Mouse (Mus musculus) urinary bladder, postnatal 25 days (tissue): ENCODE measurements around the gene Cnfn.
"Not testable (repeated sequence)": the region's sequence is repeated elsewhere in the genome, so short reads cannot be mapped to it uniquely, and the experiment has no call there.

Experiments used
- DNase-seq: peaks from one replicate; pipeline ENCODE4 v3.0.0; 2022; ENCODE audit warnings: low spot score

The Cnfn gene

DNA sequence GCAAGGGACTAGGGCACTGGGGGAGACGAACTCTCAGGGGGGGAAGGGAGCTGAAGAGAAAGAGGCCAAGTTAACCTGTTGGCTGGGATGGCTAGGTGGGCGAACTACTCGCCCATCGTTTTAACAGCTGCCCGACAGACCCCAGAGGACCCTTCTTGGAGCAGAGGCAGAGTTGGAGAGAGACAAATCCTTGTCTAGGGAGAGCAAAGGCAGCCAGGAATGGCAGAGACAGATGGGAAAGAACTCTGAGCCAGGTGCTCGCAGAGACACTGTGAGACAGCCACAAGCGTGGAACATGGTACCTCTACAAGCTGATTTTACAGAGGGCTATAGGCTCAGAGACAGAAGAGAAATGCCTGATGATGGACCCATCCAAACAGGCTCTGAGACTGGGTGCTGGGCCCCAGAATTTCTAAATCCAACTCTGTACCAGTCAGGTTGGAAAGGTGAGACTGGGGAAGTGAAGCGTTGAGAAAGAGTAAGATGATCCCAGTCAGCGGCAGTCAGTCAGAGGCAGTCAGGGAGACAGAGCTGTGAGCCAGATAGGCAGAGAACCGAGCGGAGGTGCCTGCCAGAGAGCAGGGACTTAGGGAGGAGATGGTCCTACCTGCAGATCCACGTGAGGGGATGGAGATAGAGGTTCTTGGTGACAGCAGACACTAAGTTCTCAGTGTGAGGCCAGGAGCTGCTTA lies at the start of gene Cnfn:
TSS of gene Cnfn (minus strand) at position 667 of the 692 bp plus-strand sequence.
- DNase-seq, result no peak

DNA sequence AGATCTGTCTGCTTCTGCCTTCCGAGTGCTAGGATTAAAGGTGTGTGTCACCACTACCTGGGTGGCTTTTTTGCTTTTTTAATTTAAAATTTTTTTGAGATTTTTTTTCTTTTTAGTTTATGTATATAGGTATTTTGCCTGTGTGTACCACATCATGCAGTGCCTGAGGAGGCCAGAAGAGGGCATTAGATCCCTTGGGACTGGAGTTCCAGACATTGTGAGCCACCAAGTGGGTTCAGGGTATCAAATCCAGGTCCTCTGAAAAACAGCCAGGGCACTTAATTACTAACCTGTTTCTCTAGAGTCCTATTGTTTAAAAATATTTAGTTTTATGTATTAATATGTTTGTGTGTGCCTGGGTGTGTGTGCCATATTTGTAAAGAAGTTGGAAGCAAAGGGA lies 48.1 kb upstream of the Cnfn start:
- no peak for DNase-seq

DNA sequence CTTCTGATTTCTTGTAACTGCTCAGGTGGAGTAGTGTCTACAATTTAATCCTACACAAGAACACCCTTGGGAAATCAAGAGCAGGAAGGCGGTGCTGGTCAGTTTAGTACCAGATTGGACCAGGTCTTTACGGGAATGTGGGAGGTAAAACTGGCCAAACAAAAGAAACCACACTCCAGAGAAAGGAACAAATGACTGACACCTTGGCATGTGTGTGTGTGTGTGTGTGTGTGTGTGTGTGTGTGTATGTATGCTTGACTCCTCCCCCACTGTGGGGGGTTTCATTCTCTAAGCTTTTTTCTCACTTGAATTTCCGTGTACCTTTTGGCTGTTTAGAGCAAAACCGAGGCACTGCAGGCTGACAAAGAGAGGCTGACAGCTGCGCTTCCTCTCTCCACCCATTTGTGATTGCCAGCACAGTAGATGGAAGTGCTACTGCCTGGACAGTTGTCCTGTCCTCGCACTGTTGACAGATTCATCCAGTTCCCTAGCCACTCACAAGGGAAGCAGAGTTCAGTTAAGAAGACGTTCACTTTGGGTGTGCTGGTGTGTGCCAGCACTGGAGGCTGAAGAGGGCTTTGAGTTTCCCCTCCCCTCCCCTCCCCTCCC lies 43.4 kb upstream of the Cnfn start, which contains the start of gene Cxcl17:
TSS of gene Cxcl17 (minus strand) at position 54 of the 609 bp plus-strand sequence.
- no peak for DNase-seq

DNA sequence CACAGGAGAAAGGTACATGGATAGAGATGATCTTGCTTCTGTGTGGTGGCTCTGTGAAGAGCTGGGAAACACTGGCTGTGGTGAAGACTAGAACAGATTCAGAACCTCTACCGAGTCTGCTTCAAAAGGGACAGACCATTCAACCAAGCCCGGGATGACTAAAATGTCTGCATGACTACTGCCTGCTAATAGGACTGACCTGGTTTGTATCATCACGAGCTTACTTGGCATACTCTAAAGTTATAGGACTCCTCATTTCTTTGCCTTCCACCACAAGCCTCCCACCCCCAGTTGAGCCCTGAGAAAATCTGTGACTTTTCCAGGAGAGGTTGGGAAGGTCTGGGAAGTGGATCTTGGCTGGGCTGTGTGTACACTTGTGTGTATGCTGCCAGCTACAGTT lies 42.3 kb upstream of the Cnfn start:
- DNase-seq, result no peak

DNA sequence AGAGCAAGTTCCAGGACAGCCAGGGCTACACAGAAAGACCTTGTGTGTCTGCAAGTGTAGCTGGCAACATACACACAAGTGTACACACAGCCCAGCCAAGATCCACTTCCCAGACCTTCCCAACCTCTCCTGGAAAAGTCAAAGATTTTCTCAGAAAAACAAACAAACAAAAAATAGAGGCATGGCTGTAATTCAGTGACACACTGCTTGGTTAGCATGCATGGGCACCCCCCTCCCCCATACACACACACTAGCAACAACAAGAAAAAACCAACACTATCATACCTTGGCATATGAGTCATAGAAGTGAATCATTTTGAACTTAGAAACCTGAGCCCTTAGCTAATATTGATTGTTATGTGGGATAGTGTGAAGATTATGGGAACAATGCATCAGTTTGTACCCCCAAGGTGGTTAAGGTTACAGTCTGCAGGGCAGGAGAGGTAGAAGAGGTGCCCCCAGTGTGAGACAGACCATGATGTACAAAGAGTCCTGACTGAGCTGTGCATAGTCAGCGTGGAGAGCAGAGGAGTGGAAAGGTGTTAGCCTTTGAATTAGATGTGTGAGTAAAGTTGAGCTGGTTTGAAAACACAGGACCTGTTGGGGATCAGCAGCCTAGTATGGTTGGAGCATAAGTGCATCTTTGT lies 41.6 kb upstream of the Cnfn start:
- no peak for DNase-seq

DNA sequence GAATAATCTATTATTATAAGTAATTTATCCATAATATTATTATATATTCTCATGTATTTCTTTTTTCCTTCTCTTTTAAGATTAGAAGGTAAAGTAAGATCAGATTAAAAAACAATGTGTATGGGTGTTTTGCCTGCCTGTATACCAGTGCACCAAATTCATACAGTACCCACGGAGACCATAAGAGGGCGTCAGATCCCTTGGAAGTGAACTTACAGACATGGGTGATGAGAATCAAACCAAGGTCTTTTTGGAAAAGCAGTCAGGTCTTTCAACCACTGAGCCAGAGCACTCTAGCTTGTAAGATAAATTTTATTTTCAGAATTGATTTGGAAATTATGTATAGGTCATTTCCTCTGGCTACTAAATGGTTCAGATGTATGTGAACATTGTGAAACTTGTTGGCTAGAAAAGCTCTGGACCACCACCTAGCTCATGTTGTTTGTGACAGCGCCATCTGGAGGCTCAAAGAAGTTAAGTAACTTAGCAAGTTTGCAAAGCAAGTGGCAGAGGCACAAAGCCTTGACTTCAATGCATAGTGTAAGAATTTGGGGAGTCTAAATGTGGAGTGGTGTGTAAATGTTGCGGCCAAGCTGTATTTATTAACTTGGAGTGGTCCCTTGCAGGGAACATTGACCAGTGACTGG lies 39.7 kb upstream of the Cnfn start:
- no peak for DNase-seq

DNA sequence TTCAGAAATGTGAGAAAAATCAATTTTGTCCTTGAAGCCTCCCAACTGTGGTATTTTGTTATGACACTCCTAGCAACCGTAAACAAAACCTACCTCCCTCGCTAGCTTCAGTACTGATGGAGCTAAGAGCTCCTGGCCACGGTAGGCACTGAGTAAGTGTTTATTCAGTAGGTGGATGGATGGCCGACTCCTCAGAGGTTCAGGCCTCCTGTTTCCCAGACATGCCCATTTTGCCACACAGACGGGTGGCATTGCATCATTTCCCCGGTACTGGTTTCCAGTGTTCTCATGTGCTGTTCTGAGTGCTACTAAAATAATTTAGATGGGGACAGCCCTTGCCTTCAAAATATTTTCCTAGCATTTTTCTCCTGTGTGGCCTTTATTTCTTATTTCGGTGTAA lies 36.9 kb upstream of the Cnfn start:
- no peak for DNase-seq

DNA sequence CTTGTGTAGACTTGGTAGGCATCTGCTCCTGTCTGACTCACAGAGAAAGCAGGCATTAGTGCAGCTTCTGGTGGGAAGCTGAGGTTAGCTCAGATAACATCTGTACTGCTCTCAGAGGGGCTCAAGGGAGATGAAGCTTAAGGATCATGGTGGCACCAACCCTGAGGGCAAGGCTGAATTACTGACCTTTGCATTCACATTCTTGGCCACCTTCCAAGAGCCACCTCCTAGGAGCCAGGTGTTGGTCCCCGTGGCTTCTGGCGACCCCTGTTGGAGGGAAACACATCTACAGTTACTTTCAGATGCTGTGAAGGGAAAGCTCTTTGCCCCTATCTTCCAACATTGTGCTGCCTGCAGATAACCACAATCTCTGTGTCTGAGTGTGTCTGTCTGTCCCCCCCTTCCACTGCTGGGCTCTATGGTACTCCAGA lies 33.2 kb upstream of the Cnfn start:
- peak; percentile 54 for DNase-seq

DNA sequence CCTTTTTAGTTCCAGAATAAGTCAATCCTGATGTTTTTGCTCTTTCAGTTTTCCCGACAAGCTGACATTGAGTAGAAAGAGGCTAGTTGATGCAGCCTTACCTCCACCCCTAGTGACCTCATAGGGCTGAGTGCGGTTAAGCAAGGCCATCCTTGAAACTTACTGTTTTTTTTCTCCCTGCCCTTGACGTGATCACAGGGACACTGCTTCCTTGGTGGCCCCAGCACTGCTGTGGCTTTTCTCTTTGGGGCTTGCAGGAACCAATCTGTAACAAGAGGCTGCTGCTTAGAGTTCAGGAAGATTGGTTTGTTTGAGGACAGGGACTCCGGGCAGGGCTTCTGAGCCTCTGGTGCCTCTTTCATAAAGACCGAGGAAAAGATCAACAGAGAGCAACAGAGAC lies 32.5 kb upstream of the Cnfn start:
- no peak for DNase-seq

DNA sequence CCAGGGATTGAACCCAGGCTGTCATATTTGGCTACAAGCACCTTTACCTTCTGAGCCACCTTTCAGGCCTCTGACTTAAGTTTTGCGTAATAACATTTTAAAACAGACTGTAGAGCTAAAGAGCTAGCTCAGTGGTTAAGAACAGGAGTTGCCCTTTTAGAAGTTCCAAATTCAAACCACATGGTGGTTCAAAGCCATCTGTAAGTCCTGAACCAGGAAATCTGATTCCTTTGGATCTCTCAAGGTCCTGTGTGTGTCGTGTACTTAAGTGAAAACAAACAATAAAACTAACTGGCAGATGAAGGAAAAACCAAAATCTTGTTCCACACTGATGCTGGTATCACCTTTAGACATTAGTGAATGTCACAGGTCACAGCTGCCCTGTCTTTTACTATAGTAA lies 32.0 kb upstream of the Cnfn start:
- no peak for DNase-seq

DNA sequence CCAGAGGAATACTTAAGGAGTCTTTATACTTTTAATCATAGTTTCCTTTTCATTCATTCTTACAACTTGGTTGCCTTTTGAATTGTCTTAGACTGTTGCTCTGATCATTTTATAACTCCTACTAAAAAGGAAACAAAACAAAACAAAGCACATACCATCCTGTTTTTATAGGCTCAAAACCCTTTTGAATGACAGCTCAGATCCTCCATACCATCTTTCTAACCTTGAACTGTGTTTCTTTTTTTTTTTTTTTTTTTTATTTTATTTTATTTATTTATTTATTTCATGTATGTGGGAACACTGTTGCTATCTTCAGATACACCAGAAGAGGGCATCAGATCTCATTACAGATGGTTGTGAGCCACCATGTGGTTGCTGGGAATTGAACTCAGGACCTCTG lies 29.5 kb upstream of the Cnfn start:
- DNase-seq, result not testable (repeated sequence)

DNA sequence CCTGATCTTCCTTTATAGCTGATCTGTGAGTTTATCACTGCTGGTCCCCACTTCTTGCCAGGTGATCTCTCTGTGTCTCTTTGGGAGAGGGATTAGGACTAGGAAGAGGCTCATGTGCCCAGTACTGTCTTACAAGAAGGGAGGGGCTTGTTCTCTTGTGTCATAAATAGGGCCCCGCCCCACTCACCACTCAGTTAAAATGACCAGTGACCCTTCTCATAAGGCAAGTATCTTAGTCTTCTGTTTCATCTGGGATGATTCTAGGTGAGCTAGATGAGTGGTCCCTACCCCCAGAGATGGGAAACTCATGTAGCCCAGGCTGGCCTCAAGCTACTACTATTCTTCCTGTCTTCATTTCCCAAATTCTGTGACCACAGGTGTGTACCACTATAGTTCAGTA lies 29.1 kb upstream of the Cnfn start, which contains the start of gene Lipe:
TSS of gene Lipe (minus strand) at position 101 of the 400 bp plus-strand sequence.
- no peak for DNase-seq

DNA sequence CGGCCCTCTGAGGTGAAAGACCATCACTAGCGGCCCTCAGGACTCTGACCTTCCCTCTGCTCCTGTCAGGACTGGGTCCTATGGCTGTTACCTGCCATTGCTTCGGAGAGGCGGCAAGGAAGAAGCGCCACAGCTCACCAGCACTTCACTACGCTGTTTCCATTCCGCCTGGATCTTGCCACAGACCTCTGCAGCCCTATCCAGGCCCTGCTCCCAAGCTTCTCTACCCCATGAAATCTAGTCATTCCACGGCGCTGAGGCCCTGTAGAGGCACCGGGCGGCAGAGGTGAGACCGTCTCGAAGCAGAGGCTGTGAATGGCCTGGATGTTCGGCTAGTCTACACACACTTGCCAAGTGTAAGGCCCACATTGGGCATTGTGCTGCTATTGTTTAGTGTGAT lies 27.1 kb upstream of the Cnfn start:
- no peak for DNase-seq

DNA sequence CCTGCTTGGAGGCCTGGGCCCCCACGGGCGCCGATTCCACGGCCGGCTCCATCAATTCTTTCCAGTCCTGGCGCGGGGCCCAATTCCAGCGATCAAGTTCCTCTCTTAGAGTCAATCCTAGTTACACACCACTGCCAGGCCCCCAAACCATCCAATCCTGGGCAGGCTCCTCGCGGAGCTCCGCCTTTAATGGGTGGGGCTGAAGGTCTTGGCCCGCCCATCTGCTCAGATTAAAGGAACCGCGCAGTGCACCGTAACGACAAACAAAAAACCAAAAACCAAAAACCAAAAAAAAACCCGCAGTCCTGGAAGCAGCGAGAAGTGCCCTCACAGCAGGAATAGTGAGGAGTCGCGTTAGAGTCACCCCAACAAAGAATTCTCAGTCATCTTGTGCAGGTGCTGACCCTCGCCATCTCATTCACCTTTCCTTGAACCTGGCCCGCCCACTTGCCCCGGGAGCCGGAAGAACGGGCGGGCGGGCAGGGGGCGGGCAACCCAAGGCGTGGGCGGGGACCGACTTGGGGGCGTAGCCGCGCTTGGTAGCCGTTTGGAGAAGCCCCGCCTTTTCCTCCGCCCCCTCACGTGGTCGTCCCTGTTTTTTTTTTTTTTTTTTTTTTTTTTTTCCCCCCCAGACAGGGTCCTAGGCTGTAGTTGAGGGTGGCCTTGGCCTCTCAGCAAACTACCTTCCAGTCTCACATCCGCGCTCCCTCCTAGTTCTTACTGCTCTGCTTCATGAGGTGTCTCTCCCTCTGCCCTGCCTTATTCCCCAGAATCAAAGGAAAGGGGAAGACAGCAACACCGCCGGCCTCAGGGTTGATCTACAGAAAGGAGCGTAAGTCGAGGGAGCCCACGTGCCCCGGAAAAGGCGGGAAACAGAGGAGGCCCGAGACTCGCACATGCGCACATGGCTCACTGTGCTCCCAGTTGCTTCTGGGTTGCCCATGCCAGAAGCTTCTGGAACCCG lies 26.3 kb upstream of the Cnfn start:
- DNase-seq, result peak; percentile 94

DNA sequence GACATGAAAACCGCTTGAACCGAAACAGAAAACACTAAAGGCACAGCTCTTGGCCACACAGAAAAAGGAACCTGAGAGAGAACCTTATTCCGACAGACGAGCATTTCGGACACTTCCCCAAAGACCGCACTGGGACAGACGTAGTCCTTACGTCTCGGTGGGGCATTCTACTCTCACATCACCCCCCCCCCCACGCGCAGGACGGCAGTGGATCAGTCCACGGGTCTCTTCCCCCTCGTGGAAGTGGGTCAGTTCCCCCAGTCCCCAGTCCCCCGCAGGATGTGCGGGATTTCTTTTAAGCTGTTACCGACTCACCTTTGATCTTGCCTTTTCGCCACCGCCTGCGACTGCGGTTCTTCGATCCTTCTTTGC lies 25.6 kb upstream of the Cnfn start:
- DNase-seq, result no peak

DNA sequence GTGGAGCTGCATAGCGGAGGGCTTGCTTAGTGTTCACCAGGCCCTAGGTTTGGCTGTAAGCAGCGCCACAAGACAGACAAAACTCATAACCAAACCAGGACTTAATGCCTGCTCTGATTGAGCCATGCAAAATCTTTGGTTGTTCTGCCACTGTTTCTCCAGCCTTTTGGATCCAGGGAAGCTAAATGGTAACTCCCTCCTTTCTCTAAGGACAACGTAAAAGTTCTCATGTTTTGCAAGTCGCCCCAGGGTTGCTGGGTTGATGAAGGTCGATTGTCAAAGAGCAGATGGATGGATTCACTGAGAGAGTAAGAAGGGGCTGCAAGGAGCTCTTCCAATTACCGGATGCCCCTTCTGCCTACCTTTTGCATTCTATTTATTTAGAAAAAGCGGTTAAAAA lies 25.2 kb upstream of the Cnfn start:
- DNase-seq, result no peak

DNA sequence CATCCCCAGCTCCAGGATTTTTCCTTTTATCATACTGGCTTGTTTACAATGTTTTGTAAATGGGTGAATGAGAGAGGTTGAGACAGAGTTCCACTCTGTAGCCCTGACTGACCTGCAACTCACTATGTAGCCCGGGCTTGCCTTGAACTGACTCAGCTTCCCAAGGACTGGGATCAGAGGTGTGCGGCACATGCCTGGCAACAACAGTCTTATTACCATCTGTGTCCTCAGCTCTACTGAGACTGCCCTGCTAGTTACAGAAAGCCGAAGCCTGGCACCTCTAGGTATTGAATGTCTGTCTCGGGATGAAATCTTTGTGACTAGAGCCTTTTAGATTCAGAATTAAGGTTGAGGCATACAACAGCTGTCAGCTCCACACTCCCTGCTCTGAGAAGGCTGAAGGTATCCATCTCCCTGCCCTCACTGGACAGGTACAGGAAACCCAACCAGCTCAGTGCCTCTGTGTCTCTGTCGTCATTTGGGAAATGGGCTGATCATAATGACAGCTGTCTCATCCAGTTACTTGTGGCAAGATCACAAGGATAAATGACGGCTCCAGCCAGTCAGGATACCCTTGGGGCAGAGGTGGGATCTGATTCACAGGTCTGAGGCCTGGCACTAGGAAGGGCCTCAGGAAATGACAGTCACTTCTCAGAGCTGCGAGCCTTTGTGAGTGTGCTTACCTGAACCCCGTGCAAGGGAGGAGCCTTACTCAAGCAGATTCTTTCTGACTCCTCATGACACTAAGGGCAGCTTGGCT lies 24.1 kb upstream of the Cnfn start:
- DNase-seq, result no peak

DNA sequence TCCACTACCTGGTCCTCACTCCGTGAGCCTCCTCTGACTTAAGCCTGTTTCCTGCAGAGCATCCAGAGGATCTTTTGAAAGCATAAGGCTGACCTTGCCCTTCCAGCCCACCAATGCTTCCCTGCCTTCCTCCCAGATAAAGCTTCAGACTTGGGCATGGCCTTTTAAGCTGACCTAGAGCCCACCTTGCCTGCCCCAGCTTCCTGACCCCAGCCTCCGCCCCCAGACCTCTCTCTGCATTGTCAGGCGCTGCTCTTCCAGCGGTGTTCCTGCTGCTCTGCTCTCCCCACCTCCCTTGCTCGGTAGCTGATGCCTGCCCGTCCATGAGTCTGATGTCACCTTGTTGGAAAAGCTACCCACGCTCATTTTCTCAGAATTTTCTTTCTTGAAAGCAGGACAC lies 23.3 kb upstream of the Cnfn start:
- no peak for DNase-seq

DNA sequence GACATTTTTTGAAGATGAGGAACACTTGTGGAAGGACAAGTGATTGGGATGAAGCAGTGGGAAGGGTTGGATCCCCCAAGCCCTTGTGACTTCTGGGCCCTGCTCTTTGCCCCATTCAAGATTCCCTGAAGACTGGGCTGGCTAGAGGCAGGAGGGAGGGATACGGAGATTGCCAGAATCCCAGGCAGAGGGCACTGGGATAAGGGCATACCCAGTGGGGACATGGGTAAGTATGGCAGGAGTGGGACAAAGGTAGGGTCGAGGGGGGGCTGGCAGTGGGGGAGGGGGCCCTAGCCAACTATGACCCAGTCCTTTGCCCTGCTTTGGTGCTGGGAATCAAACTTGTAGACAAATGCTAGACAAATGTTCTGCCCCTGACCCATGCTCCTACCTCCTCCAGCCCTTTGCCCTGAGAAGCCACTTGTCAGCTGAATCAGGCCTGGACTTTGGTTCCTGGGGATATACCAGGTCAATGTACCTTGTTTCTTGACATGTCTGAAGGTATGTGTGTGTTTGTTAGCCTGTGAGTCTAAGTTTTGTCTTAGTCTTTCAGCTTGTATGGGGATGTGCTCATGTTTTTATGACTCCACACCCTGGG lies 22.4 kb upstream of the Cnfn start:
- no peak for DNase-seq

DNA sequence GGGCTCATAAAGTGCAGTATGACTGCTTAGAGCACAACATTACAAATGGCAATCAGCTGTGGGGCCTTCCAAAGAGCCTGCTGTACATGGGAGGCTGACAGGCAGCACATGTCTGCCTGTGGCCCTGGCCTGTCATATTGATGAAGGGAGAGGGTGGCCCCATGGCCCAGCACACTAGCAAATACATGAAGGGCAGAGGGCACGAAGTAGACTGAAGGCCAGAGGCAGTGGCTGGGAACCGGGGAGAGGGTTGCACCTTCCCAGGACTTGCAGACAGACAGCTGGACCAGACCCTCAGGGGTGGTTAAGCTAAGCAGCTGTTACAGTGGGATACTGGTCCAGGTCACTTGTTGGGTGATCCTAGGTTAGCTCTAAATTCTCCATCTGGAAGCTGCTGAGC lies 21.5 kb upstream of the Cnfn start:
- no peak for DNase-seq
